Mouse (Mus musculus) forebrain, embryonic 16.5 days (tissue): ENCODE measurements at regions not wholly inside any gene's neighbourhood (a gene's known extent, or its start where the extent isn't known, plus 50 kb on each side); places are given as distances from the start of the nearest gene placed in this dataset.

Source experiments
- ATAC-seq: fragments of 200-750 bp; cut with Nextera tagmentation; 2 replicates; pipeline ENCODE4 v1.8.0; 2017; ENCODE audit warnings: mild to moderate bottlenecking, moderate library complexity
- H3K27ac ChIP-seq: fragments of 300-500 bp; sonication (generic); 2 replicates; pipeline ENCODE4 v1.5.1; 2014; ENCODE audit warnings: low read length, control low read depth
- H3K27me3 ChIP-seq: fragments of 300-500 bp; sonication (generic); replicated peaks from 2 replicates; pipeline ENCODE4 v1.6.1; 2014; ENCODE audit warnings: low read length; ENCODE audit not compliant: control insufficient read depth, insufficient read depth
- H3K36me3 ChIP-seq: fragments of 300-500 bp; sonication (generic); 2 replicates; pipeline ENCODE4 v1.6.1; 2014; ENCODE audit not compliant: control insufficient read depth, insufficient read depth
- H3K4me1 ChIP-seq: fragments of 300-500 bp; sonication (generic); replicated peaks from 2 replicates; pipeline ENCODE4 v1.6.1; 2014; ENCODE audit warnings: low read length; ENCODE audit not compliant: control insufficient read depth, insufficient read depth
- H3K4me2 ChIP-seq: fragments of 300-500 bp; sonication (generic); 2 replicates; pipeline ENCODE4 v1.6.1; 2014; ENCODE audit warnings: mild to moderate bottlenecking, low read length, control low read depth
- H3K4me3 ChIP-seq: fragments of 300-500 bp; sonication (generic); replicated peaks from 2 replicates; pipeline ENCODE4 v1.5.1; 2014; ENCODE audit warnings: mild to moderate bottlenecking, low read length, control low read depth
- H3K9ac ChIP-seq: fragments of 300-500 bp; sonication (generic); replicated peaks from 2 replicates; pipeline ENCODE4 v1.6.1; 2014; ENCODE audit warnings: low read depth, low read length, control low read depth
- H3K9me3 ChIP-seq: fragments of 300-500 bp; sonication (generic); 2 replicates; pipeline ENCODE4 v1.6.1; 2016; ENCODE audit warnings: low read length; ENCODE audit not compliant: control insufficient read depth
- WGBS: fragments of 180-500 bp; shearing (Covaris S2); extraction: QIAGEN DNeasy Blood & Tissue Kit; methylation state at CpG from one replicate; pipeline ENCODE4 v1.1.7; 2014; 5-methylcytosine and 5-hydroxymethylcytosine counted together

DNA sequence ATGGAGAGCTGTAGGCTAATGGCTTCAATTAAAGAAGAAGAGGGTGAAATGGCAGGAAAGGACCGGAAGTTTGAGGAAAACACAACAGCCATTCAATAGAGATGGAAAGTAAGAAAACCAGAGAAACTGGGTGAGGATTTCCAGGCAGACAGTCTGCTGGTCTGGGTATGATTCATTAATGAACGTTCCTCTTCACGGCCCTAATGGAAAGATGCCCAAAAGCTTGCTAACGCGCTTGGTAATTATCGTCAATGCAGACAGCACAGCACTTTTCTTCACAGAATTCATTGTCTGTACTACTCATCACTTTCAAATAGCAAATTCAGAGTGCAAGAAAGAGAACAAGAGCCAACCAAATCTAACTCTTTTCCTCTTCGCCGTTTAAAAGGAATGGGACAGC, 60.3 kb downstream of the Ing2 start:
- H3K4me2 ChIP-seq, result no peak overlapping the region
- no peak for ATAC-seq
- no peak overlapping the region for H3K9ac ChIP-seq
- 55% methylated on average over 8 of the region's 8 CpGs for WGBS
- no peaks in the 10 kb centered on the region for H3K27me3 ChIP-seq
- no peak overlapping the region for H3K27ac ChIP-seq
- H3K4me1 ChIP-seq, result no peaks in the 10 kb centered on the region
- H3K36me3 ChIP-seq, result no peaks in the 10 kb centered on the region
- no peaks in the 10 kb centered on the region for H3K9me3 ChIP-seq
- no peak overlapping the region for H3K4me3 ChIP-seq

DNA sequence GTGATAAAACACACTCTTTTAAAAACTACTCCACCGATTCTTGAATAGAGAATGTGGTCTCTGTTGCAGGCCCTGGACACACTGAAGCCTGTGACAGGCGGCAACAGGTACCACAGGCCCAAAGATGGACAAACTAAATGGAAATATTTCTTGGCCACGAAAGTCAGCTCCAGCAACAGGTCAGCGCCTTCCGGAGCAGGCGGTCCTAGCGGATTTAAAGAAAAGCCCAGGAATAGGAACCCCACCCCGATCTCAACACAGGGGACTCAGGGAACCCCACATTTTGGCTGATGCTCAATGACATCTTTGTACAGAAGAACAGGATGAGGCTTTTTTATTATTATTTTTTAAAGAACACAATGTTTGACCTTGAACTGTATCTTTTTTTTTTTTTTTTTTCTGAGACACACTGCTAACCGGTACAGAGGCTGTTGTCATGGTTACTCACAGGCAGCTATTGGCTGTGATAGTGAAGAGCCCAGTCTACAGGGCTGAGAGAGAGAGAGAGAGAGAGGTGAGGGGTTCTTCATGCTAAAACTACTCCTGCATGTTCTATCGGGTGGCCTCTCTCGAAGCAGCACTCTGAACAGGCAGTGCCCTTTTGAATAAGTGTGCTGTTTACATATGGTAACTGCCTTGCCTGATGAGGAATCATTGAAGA, 63.5 kb downstream of the Ing2 start:
- Histone ChIP-seq H3K27me3 (no peaks in the 10 kb centered on the region), H3K4me2 (no peak overlapping the region), H3K4me1 (no peaks in the 10 kb centered on the region), H3K4me3 (no peak overlapping the region), H3K9ac (no peak overlapping the region), H3K9me3 (no peaks in the 10 kb centered on the region), H3K27ac (no peak overlapping the region), H3K36me3 (no peaks in the 10 kb centered on the region)
- peak; percentile 77 for ATAC-seq
- WGBS, result 75% methylated on average over 11 of the region's 11 CpGs

DNA sequence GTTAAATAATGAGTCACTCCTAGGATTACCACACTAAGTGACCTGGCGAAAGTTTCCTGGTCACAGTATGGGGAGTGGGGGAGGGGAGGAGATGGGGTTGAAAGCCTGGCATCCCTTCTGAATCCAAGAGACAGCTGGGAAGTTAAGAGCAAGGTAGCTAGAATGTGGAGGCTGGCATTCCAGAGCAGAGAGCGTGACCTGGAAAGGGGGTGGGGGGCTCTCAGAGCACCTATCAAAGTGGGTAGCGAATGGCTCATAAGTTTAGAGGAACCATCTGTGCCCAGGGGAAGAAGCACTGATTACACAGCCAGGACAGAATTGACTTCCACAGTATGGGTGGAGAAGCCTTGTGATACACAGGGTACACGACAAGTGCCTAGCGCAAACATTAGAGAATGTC, 65.4 kb downstream of the Ing2 start:
- no peaks in the 10 kb centered on the region for H3K9me3 ChIP-seq
- H3K27me3 ChIP-seq, result no peaks in the 10 kb centered on the region
- no peak overlapping the region for H3K4me2 ChIP-seq
- ATAC-seq, result no peak
- 91% methylated on average over 5 of the region's 5 CpGs for WGBS
- H3K36me3 ChIP-seq, result no peaks in the 10 kb centered on the region
- no peak overlapping the region for H3K4me3 ChIP-seq
- no peak overlapping the region for H3K27ac ChIP-seq
- H3K4me1 ChIP-seq, result no peaks in the 10 kb centered on the region
- H3K9ac ChIP-seq, result no peak overlapping the region

DNA sequence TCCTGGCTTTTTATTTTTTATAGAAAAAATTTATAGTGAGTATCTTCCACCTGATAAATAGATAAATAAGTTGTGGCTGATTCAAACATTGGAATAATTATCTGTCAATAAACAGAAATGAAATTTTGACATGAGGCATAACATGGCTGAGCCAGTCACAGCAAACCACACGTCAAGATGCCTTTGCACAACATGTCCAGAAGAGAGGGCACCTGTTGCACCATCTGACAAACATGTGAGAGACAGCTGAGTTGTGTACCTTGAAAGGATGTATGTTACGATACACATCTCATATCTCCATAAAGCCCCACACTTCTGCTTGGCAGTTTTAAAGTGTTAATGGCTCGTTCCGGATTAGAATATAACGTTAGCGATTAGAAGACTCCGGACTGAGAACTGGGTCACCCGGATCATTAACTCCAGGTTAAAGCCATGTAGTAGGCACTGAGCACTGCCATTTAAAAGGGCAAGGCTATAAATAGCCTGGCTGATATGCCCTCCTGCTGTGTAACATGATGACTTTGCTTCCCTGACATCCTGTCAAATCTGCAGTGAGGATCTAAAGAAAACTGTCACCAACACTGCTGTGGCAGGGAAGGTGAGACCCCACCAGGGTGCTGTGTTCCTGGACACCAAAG, 70.9 kb downstream of the Rwdd4a start:
- ATAC-seq, result no peak
- Histone ChIP-seq H3K4me2 (no peak overlapping the region), H3K9ac (no peak overlapping the region), H3K27me3 (no peaks in the 10 kb centered on the region), H3K36me3 (no peaks in the 10 kb centered on the region), H3K4me3 (no peak overlapping the region), H3K9me3 (no peaks in the 10 kb centered on the region), H3K27ac (no peak overlapping the region), H3K4me1 (no peaks in the 10 kb centered on the region)
- WGBS, result 91% methylated on average over 8 of the region's 8 CpGs
